Mouse (Mus musculus) bone marrow, adult 2 months (tissue): ENCODE measurements around the gene Il16. TPM values are rescaled to one million over a fixed set of nuclear protein-coding genes. Genes with fewer than 3 reads are reported as not detected.

Source experiments
- H3K27ac ChIP-seq: fragments of 200-500 bp; 2 replicates; pipeline ENCODE4 v1.5.1; 2012; ENCODE audit warnings: low read depth, mild to moderate bottlenecking, control low read depth, inconsistent platforms, low read length; ENCODE audit not compliant: control insufficient read depth, poor library complexity, insufficient read depth
- H3K4me1 ChIP-seq: fragments of 200-500 bp; 2 replicates; pipeline ENCODE4 v1.6.1; 2011; ENCODE audit warnings: low read length; ENCODE audit not compliant: control insufficient read depth, insufficient read depth
- H3K4me3 ChIP-seq: fragments of 200-500 bp; replicated peaks from 2 replicates; pipeline ENCODE3; 2011; ENCODE audit warnings: mild to moderate bottlenecking, low read depth, low read length, control low read depth; ENCODE audit not compliant: control insufficient read depth
- CTCF ChIP-seq: fragments of 200-500 bp; IDR thresholded peaks from 2 replicates; pipeline ENCODE4 v1.5.1; 2011; ENCODE audit warnings: low read length, control low read depth; ENCODE audit not compliant: control insufficient read depth, insufficient read depth
- POLR2A ChIP-seq: fragments of 200-500 bp; IDR thresholded peaks from 2 replicates; pipeline ENCODE4 v1.6.1; 2011; ENCODE audit warnings: low read depth, mild to moderate bottlenecking, control low read depth, low read length, borderline replicate concordance; ENCODE audit not compliant: control insufficient read depth
- WGBS: fragments of 180-500 bp; shearing (Covaris S2); methylation state at CpG from one replicate; pipeline ENCODE4 v1.1.7; 2018; 5-methylcytosine and 5-hydroxymethylcytosine counted together
- polyA plus RNA-seq: library from polyadenylated mRNA; stranded (reverse); fragments of >200 nt; gene quantifications from 2 replicates; pipeline ENCODE4 v1.2.4, GENCODE M21; 2011; ENCODE audit warnings: low replicate concordance; ENCODE audit not compliant: missing spikeins, insufficient read depth, insufficient read length

The Il16 gene
- polyA plus RNA-seq, 1 experiment = 43.4 TPM

DNA sequence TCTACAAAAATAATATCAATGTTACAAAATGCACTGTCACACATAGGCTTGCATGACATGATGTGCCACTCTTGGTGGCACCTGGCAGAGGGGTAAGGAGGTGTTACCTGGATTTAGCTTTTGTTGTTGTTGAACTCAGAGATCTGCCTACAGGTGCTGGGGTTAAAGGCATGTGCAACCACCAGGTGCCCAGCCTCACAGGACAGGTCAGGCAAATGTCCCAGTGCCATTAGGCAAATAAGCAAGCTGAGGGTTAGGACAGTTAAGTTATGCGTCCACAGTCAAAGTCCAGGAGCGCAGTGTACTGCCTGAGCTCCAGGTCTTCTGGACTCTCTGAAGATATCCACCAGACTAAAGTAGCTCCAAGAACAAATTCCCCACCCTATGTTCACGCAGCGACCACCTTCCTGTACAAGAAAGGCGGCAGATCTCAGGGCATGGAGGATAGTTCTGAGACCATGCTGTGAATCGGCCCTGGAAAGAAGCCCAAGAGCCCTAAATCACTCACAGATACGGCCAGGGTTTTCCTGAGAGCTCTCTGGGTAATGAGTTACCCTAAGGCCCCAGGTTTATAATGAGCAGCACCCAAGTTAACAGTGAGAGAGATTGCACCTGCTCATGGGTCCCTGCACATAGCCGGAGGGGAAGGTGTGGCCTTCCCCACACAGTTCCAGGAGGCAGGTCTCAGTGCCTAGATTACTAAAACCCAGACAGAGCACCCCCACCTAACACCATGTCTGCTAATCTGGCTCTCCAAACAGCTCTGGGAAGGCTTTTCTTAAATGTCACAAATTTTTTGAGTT, 107.5 kb downstream of the Il16 start:
- 88% methylated on average over 8 of the region's 8 CpGs for WGBS
- H3K4me3 ChIP-seq = no peak overlapping the region
- TF ChIP-seq POLR2A (no peak), CTCF (no peak)
- peaks cover 3% of the 10 kb centered on the region; the same call in 1 of the 2 replicates for H3K4me1 ChIP-seq
- H3K27ac ChIP-seq = no peak overlapping the region

DNA sequence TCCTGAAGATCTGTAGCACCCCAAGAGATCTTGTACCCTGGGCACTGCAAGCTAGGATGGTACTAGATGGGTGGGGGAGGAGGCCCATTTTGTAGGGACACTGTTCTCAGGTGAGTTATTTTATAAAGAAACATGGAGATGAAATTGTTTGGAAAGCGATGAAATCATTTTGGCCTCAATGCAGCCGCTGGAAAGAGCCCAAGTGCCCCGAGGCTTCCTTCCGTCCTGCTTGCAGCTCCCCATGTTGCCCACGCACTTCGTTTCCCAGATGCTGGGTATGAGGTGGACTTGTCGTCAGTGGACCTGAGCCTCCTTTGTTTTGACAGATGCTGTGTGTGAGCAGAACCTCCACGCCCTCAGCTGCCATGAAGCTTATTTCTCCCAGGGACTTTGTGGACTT, 109.1 kb downstream of the Il16 start:
- Histone ChIP-seq H3K27ac (no peak overlapping the region), H3K4me1 (peaks cover 4% of the 10 kb centered on the region; the same call in 1 of the 2 replicates), H3K4me3 (no peak overlapping the region)
- TF ChIP-seq CTCF (no peak), POLR2A (no peak)
- WGBS = 86% methylated on average over 8 of the region's 8 CpGs

DNA sequence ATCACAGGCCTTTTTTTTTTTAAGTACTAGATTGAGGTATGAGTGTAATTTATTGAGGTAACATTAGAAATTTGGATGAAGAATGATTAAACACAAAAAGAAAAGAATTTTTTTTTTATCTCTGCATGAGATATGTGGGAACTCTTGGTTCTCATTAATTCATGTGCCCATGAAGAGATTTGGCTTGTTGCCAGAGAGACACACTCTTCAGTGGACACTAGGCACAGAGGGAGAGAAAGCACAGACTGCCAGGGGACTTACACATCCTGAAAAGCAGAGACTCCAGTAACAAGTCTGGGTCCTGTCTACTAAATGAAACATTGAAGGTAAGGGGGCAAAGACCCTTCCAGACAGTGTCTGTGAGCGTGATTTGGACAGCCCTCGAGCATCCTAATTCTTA, 109.8 kb downstream of the Il16 start:
- WGBS = 85% methylated on average over 2 of the region's 2 CpGs
- Histone ChIP-seq H3K4me3 (no peak overlapping the region), H3K27ac (no peak overlapping the region), H3K4me1 (peaks cover 4% of the 10 kb centered on the region; the same call in 1 of the 2 replicates)
- TF ChIP-seq POLR2A = no peak
- TF ChIP-seq CTCF = no peak

DNA sequence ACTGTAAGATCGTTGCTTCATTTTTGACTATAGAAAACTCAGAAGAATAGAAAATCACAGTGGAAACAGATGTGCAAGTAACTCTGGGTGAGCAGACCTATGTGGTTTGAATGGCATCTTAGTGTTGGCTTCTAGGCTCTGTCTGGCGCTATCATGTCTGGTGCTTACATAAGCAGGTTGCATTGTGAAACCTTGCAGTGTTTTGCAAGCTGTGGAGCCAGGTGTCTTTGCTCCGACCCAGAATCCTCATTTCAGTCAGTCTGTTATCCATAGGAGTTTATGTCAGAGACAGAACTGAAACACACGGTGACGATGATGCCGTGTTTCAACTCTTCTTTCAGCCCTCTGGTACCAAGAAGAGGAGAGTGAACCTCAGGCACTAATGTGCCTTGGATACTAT, 111.7 kb downstream of the Il16 start:
- H3K4me3 ChIP-seq = no peak overlapping the region
- 60% methylated on average over 6 of the region's 6 CpGs for WGBS
- H3K4me1 ChIP-seq = peaks cover 1% of the 10 kb centered on the region; the same call in 1 of the 2 replicates
- TF ChIP-seq POLR2A = no peak
- no peak overlapping the region for H3K27ac ChIP-seq

DNA sequence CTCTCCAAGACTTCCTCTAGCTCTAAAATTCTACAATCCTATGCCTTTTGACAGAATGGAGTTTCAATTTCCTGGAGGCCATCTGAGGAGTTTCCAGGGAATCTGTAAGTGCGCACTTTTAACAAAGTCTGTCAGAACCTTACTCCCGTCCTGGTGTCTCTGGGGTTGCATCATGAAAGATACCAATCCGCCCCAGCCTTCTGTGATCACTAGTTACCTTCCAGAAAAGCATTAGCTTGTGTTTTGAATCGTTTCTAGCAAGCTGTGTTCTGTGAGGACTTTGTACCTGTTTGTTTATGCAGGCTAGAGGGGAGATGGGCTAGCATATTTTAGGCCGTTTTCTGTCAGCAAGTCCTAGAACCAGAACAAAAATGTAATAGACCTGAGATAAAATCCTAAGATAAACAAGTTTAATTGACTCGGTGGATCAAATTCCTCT, 112.8 kb downstream of the Il16 start:
- peak overlapping the region; percentile 44 for H3K4me3 ChIP-seq
- no peak overlapping the region for H3K27ac ChIP-seq
- TF ChIP-seq POLR2A = no peak
- no peak for TF ChIP-seq CTCF
- 61% methylated on average over 6 of the region's 6 CpGs for WGBS
- peaks cover 1% of the 10 kb centered on the region; the same call in 1 of the 2 replicates for H3K4me1 ChIP-seq

DNA sequence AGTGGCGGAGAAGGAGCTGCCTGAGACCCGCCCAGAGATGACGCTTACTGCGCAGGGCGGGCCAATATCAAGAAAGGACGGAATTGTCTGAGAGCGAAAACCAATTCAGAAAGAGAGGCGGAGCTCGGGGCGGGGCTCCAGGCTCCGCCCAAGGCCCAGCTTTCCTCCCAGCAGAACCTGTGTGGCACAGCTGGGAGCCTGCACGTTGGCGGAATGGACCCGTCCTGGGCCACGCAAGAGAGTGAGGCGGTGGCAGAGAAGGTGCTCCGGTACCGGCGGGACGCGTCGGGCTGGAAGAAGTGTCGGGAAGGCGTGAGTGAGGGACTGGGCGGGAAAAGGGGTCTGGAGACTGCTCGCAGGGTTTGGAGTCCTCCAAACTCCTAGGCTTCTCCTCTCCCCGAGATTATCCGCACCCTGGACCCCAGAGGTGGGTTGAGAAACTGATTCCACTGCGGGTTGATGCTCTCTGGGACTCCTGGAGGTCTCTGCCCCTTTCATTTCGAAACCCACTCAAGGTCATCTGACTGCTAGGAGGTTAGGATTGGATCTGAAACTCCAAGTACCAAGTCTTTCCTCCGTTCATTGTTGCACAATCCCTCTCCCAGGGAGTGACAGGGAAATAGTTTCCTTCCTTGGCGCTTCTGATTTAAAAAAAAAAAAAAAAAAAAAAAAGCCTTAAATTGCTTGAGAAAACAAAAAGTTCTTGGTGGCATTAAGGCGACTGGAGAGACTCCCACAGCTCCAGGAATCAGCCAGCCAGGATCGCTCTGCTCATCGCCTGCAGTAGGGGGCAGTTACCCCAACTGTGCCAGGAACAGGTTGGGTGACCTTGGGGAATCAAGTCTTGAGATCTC, 113.5 kb downstream of the Il16 start, which contains the start of gene Stard5:
Gene Stard5, plus strand, starts transcription at position 132 of the 854 bp plus-strand sequence.
- peaks cover 1% of the 10 kb centered on the region; the same call in 1 of the 2 replicates for H3K4me1 ChIP-seq
- under 1% methylated on average over 35 of the region's 35 CpGs for WGBS
- peak within 1 kb of the TSS; percentile 87 for H3K4me3 ChIP-seq
- peak within 1 kb of the TSS; percentile 73 for H3K27ac ChIP-seq
- TF ChIP-seq POLR2A (peak; percentile 82; the same call in 1 of the 2 replicates), CTCF (no peak)

DNA sequence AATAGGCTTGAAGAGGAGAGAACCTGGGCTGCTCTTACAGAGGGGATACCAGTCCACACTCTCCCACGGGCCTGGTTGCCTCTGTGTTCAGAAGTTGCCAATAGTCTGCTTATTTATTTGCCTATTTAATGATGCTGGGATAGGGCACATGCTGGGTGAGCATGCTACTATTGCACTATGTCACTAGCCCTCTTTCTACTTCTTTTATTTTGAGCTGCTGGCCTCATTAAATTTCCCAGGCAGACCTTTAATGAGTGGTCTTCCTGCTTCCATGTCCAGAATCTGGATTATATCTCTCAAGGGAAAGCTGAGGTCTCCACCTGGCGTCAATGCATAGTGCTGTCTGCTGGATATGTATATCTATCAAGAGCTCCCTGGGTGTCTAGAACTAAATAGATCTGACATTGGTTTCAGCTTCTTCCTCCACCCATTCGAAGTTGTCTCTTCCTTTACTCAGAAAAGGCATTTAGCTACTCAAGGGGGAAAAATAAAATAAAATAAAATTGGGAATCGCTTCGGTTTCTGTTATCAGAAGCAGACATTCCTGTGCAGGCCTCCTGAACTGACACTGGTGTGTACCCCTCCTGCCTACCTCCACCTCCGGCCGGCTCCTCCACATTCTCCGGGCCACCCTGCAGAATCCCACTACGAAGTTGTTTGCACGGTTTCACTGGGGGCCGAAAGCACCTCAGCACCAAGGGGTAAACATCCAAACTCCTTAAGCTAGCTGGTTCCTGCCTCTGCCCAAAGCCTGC, 114.3 kb downstream of the Il16 start:
- 7% methylated on average over 11 of the region's 11 CpGs for WGBS
- Histone ChIP-seq H3K27ac (peak overlapping the region; percentile 38; the same call in 1 of the 2 replicates), H3K4me1 (peaks cover 3% of the 10 kb centered on the region; the same call in 1 of the 2 replicates), H3K4me3 (peak overlapping the region; percentile 68)
- no peak for TF ChIP-seq POLR2A

DNA sequence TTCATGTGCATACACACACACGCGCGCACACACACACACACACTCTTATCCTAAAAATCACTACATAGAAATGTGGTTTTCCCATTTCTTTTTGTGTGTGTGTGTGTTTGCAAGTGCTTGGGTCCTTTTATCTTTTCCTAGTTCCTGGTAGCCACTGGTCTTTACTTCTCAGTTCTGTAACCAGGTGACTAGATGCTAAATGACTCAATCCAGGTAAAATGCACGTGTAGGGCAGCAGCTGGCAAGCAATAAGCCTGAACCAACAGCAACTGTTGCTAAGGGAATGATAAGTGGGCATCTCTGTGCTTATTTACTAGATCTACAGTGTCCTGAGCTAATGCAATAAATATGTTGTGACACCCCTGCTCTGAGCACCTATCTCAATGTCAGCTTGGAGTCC, 118.2 kb downstream of the Il16 start:
- TF ChIP-seq CTCF (no peak), POLR2A (no peak)
- Histone ChIP-seq H3K4me1 (peaks cover 2% of the 10 kb centered on the region; the same call in 1 of the 2 replicates), H3K4me3 (no peak overlapping the region), H3K27ac (no peak overlapping the region)
- 80% methylated on average over 4 of the region's 4 CpGs for WGBS
